Mouse (Mus musculus): ENCODE results near the gene Gm44790. TPM values are rescaled to one million over a fixed set of nuclear protein-coding genes. Genes with fewer than 3 reads are reported as not detected.
A peak's percentile ranks its signal among the peaks of the same experiment; 100 is the strongest.

The Gm44790 gene
- polyA plus RNA-seq, 1 experiment from 2014 or later, result not detected

GRCm38 (mm10) chr6:86400972-86401371 is 25.5 kb upstream of the Gm44790 start:
- no peaks in the 10 kb centered on the region for H3K27me3 ChIP-seq (ENCODE audit: control insufficient read depth, insufficient read depth, low read depth, low read length)
- peak overlapping the region; percentile 20 for H3K4me3 ChIP-seq (ENCODE audit: low read length)
- H3K9me3 ChIP-seq (ENCODE audit: control insufficient read depth, low read length), result no peaks in the 10 kb centered on the region
- no peaks in the 10 kb centered on the region for H3K36me3 ChIP-seq (ENCODE audit: control insufficient read depth, insufficient read depth, low read length)
- peak; percentile 21; the same call in 1 of the 2 replicates for ATAC-seq (ENCODE audit: low read depth)
- H3K9ac ChIP-seq (ENCODE audit: low read length), result no peak overlapping the region
- no peak overlapping the region for H3K27ac ChIP-seq (ENCODE audit: low read length)
- WGBS, result 2% methylated on average over 9 of the region's 9 CpGs
- H3K4me2 ChIP-seq (ENCODE audit: low read depth, low read length), result peak overlapping the region; percentile 40
- peaks cover 11% of the 10 kb centered on the region for H3K4me1 ChIP-seq (replicated peaks; ENCODE audit: control insufficient read depth, insufficient read depth, low read length)

- no peaks in the 10 kb centered on the region for H3K27me3 ChIP-seq (ENCODE audit: control insufficient read depth, insufficient read depth, low read depth, low read length)
- H3K9me3 ChIP-seq (ENCODE audit: control insufficient read depth, low read length), result no peaks in the 10 kb centered on the region
- ATAC-seq (ENCODE audit: low read depth), result no peak
- H3K9ac ChIP-seq (ENCODE audit: low read length), result peak overlapping the region; percentile 45
- H3K4me3 ChIP-seq (ENCODE audit: low read length), result peak overlapping the region; percentile 80
- WGBS, result 27% methylated on average over 12 of the region's 12 CpGs
- H3K36me3 ChIP-seq (ENCODE audit: control insufficient read depth, insufficient read depth, low read length), result peaks cover 5% of the 10 kb centered on the region; the same call in 1 of the 2 replicates
- H3K27ac ChIP-seq (ENCODE audit: low read length), result no peak overlapping the region
- H3K4me2 ChIP-seq (ENCODE audit: low read depth, low read length), result peak overlapping the region; percentile 52
- H3K4me1 ChIP-seq (replicated peaks; ENCODE audit: control insufficient read depth, insufficient read depth, low read length), result peaks cover 6% of the 10 kb centered on the region
Measured at GRCm38 (mm10) chr6:86402681-86403607, 23.5 kb upstream of the Gm44790 start.

- under 1% methylated on average over 15 of the region's 15 CpGs for WGBS
- Histone ChIP-seq H3K36me3 (ENCODE audit: control insufficient read depth, insufficient read depth, low read length) (peaks cover 5% of the 10 kb centered on the region; the same call in 1 of the 2 replicates), H3K4me3 (ENCODE audit: low read length) (peak overlapping the region; percentile 80), H3K9me3 (ENCODE audit: control insufficient read depth, low read length) (no peaks in the 10 kb centered on the region), H3K9ac (ENCODE audit: low read length) (no peak overlapping the region; the same call in 1 of the 2 replicates), H3K27ac (ENCODE audit: low read length) (peak overlapping the region; percentile 100), H3K4me1 (replicated peaks; ENCODE audit: control insufficient read depth, insufficient read depth, low read length) (peaks cover 6% of the 10 kb centered on the region), H3K27me3 (ENCODE audit: control insufficient read depth, insufficient read depth, low read depth, low read length) (no peaks in the 10 kb centered on the region), H3K4me2 (ENCODE audit: low read depth, low read length) (peak overlapping the region; percentile 52)
- peak; percentile 73 for ATAC-seq (ENCODE audit: low read depth)
Measured at GRCm38 (mm10) chr6:86403728-86404099, 22.7 kb upstream of the Gm44790 start.

GRCm38 (mm10) chr6:86404100-86404861 is 22.2 kb upstream of the Gm44790 start, which contains the start of gene Tia1:
Tia1 (plus strand) TSS chr6:86404219.
- Histone ChIP-seq H3K27me3 (ENCODE audit: control insufficient read depth, insufficient read depth, low read depth, low read length) (no peaks in the 10 kb centered on the region), H3K4me1 (replicated peaks; ENCODE audit: control insufficient read depth, insufficient read depth, low read length) (peaks cover 6% of the 10 kb centered on the region), H3K27ac (ENCODE audit: low read length) (peak within 1 kb of the TSS; percentile 100), H3K36me3 (ENCODE audit: control insufficient read depth, insufficient read depth, low read length) (peaks cover 5% of the 10 kb centered on the region; the same call in 1 of the 2 replicates), H3K4me3 (ENCODE audit: low read length) (peak within 1 kb of the TSS; percentile 80), H3K9ac (ENCODE audit: low read length) (peak within 1 kb of the TSS; percentile 95), H3K4me2 (ENCODE audit: low read depth, low read length) (peak within 1 kb of the TSS; percentile 73), H3K9me3 (ENCODE audit: control insufficient read depth, low read length) (no peaks in the 10 kb centered on the region)
- WGBS, result under 1% methylated on average over 49 of the region's 62 CpGs
- peak; percentile 97 for ATAC-seq (ENCODE audit: low read depth)

GRCm38 (mm10) chr6:86404996-86405395 is 21.5 kb upstream of the Gm44790 start:
- Histone ChIP-seq H3K9ac (ENCODE audit: low read length) (peak overlapping the region; percentile 95), H3K4me2 (ENCODE audit: low read depth, low read length) (peak overlapping the region; percentile 73), H3K27ac (ENCODE audit: low read length) (peak overlapping the region; percentile 100), H3K27me3 (ENCODE audit: control insufficient read depth, insufficient read depth, low read depth, low read length) (no peaks in the 10 kb centered on the region), H3K36me3 (ENCODE audit: control insufficient read depth, insufficient read depth, low read length) (peaks cover 5% of the 10 kb centered on the region; the same call in 1 of the 2 replicates), H3K9me3 (ENCODE audit: control insufficient read depth, low read length) (no peaks in the 10 kb centered on the region), H3K4me1 (replicated peaks; ENCODE audit: control insufficient read depth, insufficient read depth, low read length) (peaks cover 6% of the 10 kb centered on the region), H3K4me3 (ENCODE audit: low read length) (peak overlapping the region; percentile 80)
- ATAC-seq (ENCODE audit: low read depth), result no peak
- WGBS, result under 1% methylated on average over 11 of the region's 11 CpGs

- Histone ChIP-seq H3K4me1 (replicated peaks; ENCODE audit: control insufficient read depth, insufficient read depth, low read length) (peaks cover 6% of the 10 kb centered on the region), H3K27ac (ENCODE audit: low read length) (no peak overlapping the region), H3K4me3 (ENCODE audit: low read length) (no peak overlapping the region), H3K36me3 (ENCODE audit: control insufficient read depth, insufficient read depth, low read length) (peaks cover 5% of the 10 kb centered on the region; the same call in 1 of the 2 replicates), H3K27me3 (ENCODE audit: control insufficient read depth, insufficient read depth, low read depth, low read length) (no peaks in the 10 kb centered on the region), H3K9me3 (ENCODE audit: control insufficient read depth, low read length) (no peaks in the 10 kb centered on the region), H3K9ac (ENCODE audit: low read length) (no peak overlapping the region), H3K4me2 (ENCODE audit: low read depth, low read length) (peak overlapping the region; percentile 27; the same call in 1 of the 2 replicates)
- no peak for ATAC-seq (ENCODE audit: low read depth)
Measured at GRCm38 (mm10) chr6:86406306-86406705, 20.2 kb upstream of the Gm44790 start.

- Histone ChIP-seq H3K4me1 (replicated peaks; ENCODE audit: control insufficient read depth, insufficient read depth, low read length) (no peaks in the 10 kb centered on the region), H3K4me3 (ENCODE audit: low read length) (no peak overlapping the region), H3K27me3 (ENCODE audit: control insufficient read depth, insufficient read depth, low read depth, low read length) (no peaks in the 10 kb centered on the region), H3K4me2 (ENCODE audit: low read depth, low read length) (no peak overlapping the region), H3K9ac (ENCODE audit: low read length) (no peak overlapping the region), H3K36me3 (ENCODE audit: control insufficient read depth, insufficient read depth, low read length) (peaks cover 45% of the 10 kb centered on the region), H3K27ac (ENCODE audit: low read length) (no peak overlapping the region), H3K9me3 (ENCODE audit: control insufficient read depth, low read length) (no peaks in the 10 kb centered on the region)
- WGBS, result 86% methylated on average over 6 of the region's 6 CpGs
- ATAC-seq (ENCODE audit: low read depth), result no peak
Measured at GRCm38 (mm10) chr6:86418711-86419110, 7.7 kb upstream of the Gm44790 start.

GRCm38 (mm10) chr6:86419239-86419638 is 7.2 kb upstream of the Gm44790 start:
- H3K4me3 ChIP-seq (ENCODE audit: low read length), result no peak overlapping the region
- H3K9me3 ChIP-seq (ENCODE audit: control insufficient read depth, low read length), result no peaks in the 10 kb centered on the region
- H3K36me3 ChIP-seq (ENCODE audit: control insufficient read depth, insufficient read depth, low read length), result peaks cover 45% of the 10 kb centered on the region
- H3K9ac ChIP-seq (ENCODE audit: low read length), result no peak overlapping the region
- no peak overlapping the region for H3K27ac ChIP-seq (ENCODE audit: low read length)
- no peaks in the 10 kb centered on the region for H3K4me1 ChIP-seq (replicated peaks; ENCODE audit: control insufficient read depth, insufficient read depth, low read length)
- H3K4me2 ChIP-seq (ENCODE audit: low read depth, low read length), result no peak overlapping the region
- ATAC-seq (ENCODE audit: low read depth), result no peak
- 90% methylated on average over 3 of the region's 3 CpGs for WGBS
- no peaks in the 10 kb centered on the region for H3K27me3 ChIP-seq (ENCODE audit: control insufficient read depth, insufficient read depth, low read depth, low read length)

GRCm38 (mm10) chr6:86420491-86420890 is 6.0 kb upstream of the Gm44790 start:
- Histone ChIP-seq H3K27me3 (ENCODE audit: control insufficient read depth, insufficient read depth, low read depth, low read length) (no peaks in the 10 kb centered on the region), H3K9me3 (ENCODE audit: control insufficient read depth, low read length) (no peaks in the 10 kb centered on the region), H3K4me3 (ENCODE audit: low read length) (no peak overlapping the region), H3K4me1 (replicated peaks; ENCODE audit: control insufficient read depth, insufficient read depth, low read length) (no peaks in the 10 kb centered on the region), H3K27ac (ENCODE audit: low read length) (no peak overlapping the region), H3K36me3 (ENCODE audit: control insufficient read depth, insufficient read depth, low read length) (peaks cover 49% of the 10 kb centered on the region), H3K9ac (ENCODE audit: low read length) (no peak overlapping the region), H3K4me2 (ENCODE audit: low read depth, low read length) (no peak overlapping the region)
- WGBS, result 76% methylated on average over 6 of the region's 6 CpGs
- ATAC-seq (ENCODE audit: low read depth), result no peak

Measured in lung, embryonic 16.5 days (tissue).